Comparison of ENCODE assay signal across 8 mouse cellular contexts in the genomic region with DNA sequence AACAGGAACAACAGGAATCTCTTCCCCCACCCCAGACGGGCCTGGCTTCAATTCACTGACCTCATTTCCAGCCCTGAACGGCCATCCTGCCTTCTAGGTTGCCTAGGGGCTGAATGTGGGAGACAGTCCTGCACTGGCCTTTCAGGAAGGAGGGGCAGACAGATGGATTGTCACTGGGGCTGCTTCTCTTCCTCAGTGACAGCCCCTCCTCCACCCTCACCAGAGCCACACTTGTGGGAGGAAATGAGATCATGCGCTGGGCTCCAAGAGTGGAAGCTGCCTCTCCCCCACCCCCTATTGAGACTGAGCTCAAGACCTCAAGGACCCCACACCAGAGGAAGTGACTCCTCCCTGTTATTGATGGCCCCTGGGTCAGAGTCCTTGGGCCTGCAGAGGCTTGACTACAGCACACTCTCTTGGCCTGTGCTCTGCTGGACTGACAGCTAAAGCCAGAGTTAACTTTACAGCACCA. TPM values are rescaled to one million over a fixed set of nuclear protein-coding genes. Genes with fewer than 3 reads are reported as not detected.
DNase-seq lines count a peak whose midpoint lies in the region; ATAC-seq lines count a peak whose summit lies in the region.

No protein-coding gene starts in this region.

- no peak overlapping the region for H3K4me2 ChIP-seq in embryonic facial prominence, embryonic 11.5 days (ENCODE audit: low read depth, low read length)
- no peak overlapping the region for H3K4me2 ChIP-seq in heart, embryonic 15.5 days
- H3K4me2 ChIP-seq in kidney, embryonic 15.5 days = 0 out of 2 replicates have a peak overlapping the region, but pooled peaks have one; percentile 7
- H3K4me2 ChIP-seq in liver, embryonic 12.5 days = 0 out of 2 replicates have a peak overlapping the region, but pooled peaks have one; percentile 6

- no peaks in the 10 kb centered on the region for H3K36me3 ChIP-seq in embryonic facial prominence, embryonic 11.5 days (replicated peaks; ENCODE audit: control insufficient read depth, insufficient read depth, low read depth, low read length)
- H3K36me3 ChIP-seq in heart, embryonic 15.5 days = peaks cover 22% of the 10 kb centered on the region
- peaks cover 49% of the 10 kb centered on the region for H3K36me3 ChIP-seq in kidney, embryonic 15.5 days
- peaks cover 58% of the 10 kb centered on the region for H3K36me3 ChIP-seq in liver, embryonic 12.5 days

- H3K4me3 ChIP-seq in embryonic facial prominence, embryonic 11.5 days (ENCODE audit: low read depth, low read length) = no peak overlapping the region
- H3K4me3 ChIP-seq in heart, embryonic 15.5 days = no peak overlapping the region
- no peak overlapping the region for H3K4me3 ChIP-seq in kidney, embryonic 15.5 days (replicated peaks)
- no peak overlapping the region for H3K4me3 ChIP-seq in liver, embryonic 12.5 days

- 22% methylated on average over 3 of the region's 3 CpGs for WGBS in embryonic facial prominence, embryonic 11.5 days
- 33% methylated on average over 3 of the region's 3 CpGs for WGBS in heart, embryonic 15.5 days
- 9% methylated on average over 3 of the region's 3 CpGs for WGBS in kidney, embryonic 15.5 days
- 28% methylated on average over 3 of the region's 3 CpGs for WGBS in liver, embryonic 12.5 days (ENCODE audit: insufficient replicate concordance)

- no peak overlapping the region; the same call in 1 of the 2 replicates for H3K9ac ChIP-seq in embryonic facial prominence, embryonic 11.5 days (replicated peaks; ENCODE audit: low read length)
- H3K9ac ChIP-seq in heart, embryonic 15.5 days = no peak overlapping the region
- H3K9ac ChIP-seq in kidney, embryonic 15.5 days = 0 out of 2 replicates have a peak overlapping the region, but pooled peaks have one; percentile 23
- H3K9ac ChIP-seq in liver, embryonic 12.5 days = no peak overlapping the region

- H3K27me3 ChIP-seq in embryonic facial prominence, embryonic 11.5 days (ENCODE audit: control insufficient read depth, insufficient read depth, low read length) = no peaks in the 10 kb centered on the region
- H3K27me3 ChIP-seq in heart, embryonic 15.5 days = no peaks in the 10 kb centered on the region
- no peaks in the 10 kb centered on the region for H3K27me3 ChIP-seq in kidney, embryonic 15.5 days
- H3K27me3 ChIP-seq in liver, embryonic 12.5 days (replicated peaks) = no peaks in the 10 kb centered on the region

- ATAC-seq in embryonic facial prominence, embryonic 11.5 days (replicated peaks; ENCODE audit: insufficient number of reproducible peaks, low FRiP score, low TSS enrichment, low read depth) = peak; percentile 51; the same call in 1 of the 2 replicates
- ATAC-seq in heart, embryonic 15.5 days (replicated peaks; ENCODE audit: insufficient number of reproducible peaks, insufficient read depth, low FRiP score, low read depth) = peak; percentile 90
- ATAC-seq in kidney, embryonic 15.5 days (replicated peaks; ENCODE audit: low FRiP score) = peak; percentile 93
- peak; percentile 70 for ATAC-seq in liver, embryonic 12.5 days
- 0 out of 2 replicates have a peak, but pooled peaks have one; percentile 51 for ATAC-seq in monocyte, adult 5-6 weeks (replicated peaks; ENCODE audit: insufficient number of reproducible peaks, low FRiP score, low TSS enrichment, poor library complexity, severe bottlenecking)

- H3K27ac ChIP-seq in embryonic facial prominence, embryonic 11.5 days (replicated peaks; ENCODE audit: low read depth, low read length) = peak overlapping the region; percentile 52; the same call in 1 of the 2 replicates
- peak overlapping the region; percentile 84 for H3K27ac ChIP-seq in heart, embryonic 15.5 days
- peak overlapping the region; percentile 87 for H3K27ac ChIP-seq in kidney, embryonic 15.5 days
- H3K27ac ChIP-seq in liver, embryonic 12.5 days = peak overlapping the region; percentile 53

- DNase-seq in ovary, adult 18-20 months (ENCODE audit: low spot score) = peak; percentile 36
- DNase-seq in ovary, postnatal 36 days (ENCODE audit: low spot score) = no peak
- DNase-seq in embryonic facial prominence, embryonic 11.5 days (ENCODE audit: low spot score) = peak; percentile 43
- peak; percentile 61 to 64 for DNase-seq in thymus, postnatal 10 days (ENCODE audit: low spot score in 2 of 2)

- 0 out of 2 replicates have a peak, but pooled peaks cover 2% of the 10 kb centered on the region for H3K4me1 ChIP-seq in embryonic facial prominence, embryonic 11.5 days (ENCODE audit: control insufficient read depth, insufficient read depth, low read length)
- H3K4me1 ChIP-seq in heart, embryonic 15.5 days (replicated peaks) = peaks cover 61% of the 10 kb centered on the region
- H3K4me1 ChIP-seq in kidney, embryonic 15.5 days = peaks cover 52% of the 10 kb centered on the region
- H3K4me1 ChIP-seq in liver, embryonic 12.5 days = peaks cover 81% of the 10 kb centered on the region

- H3K9me3 ChIP-seq in embryonic facial prominence, embryonic 11.5 days (replicated peaks; ENCODE audit: control insufficient read depth, low read length) = no peaks in the 10 kb centered on the region
- no peaks in the 10 kb centered on the region for H3K9me3 ChIP-seq in heart, embryonic 15.5 days (replicated peaks)
- H3K9me3 ChIP-seq in kidney, embryonic 15.5 days (replicated peaks) = no peaks in the 10 kb centered on the region
- H3K9me3 ChIP-seq in liver, embryonic 12.5 days (replicated peaks) = no peaks in the 10 kb centered on the region

RNA-seq across cellular contexts. Expression of a gene that starts 30.1 kb away (rescaled TPM):
- 22.9 and 26.0 TPM in 2 replicates for polyA plus RNA-seq in embryonic facial prominence, embryonic 11.5 days (2014; fragmentation: Nextera tagmentation; extraction: Ambion mirVana)
- polyA plus RNA-seq in heart, embryonic 15.5 days (2015; fragmentation: Nextera tagmentation; extraction: Ambion mirVana) = 47.4 and 48.2 TPM in 2 replicates
- polyA plus RNA-seq in kidney, embryonic 15.5 days (2015; fragmentation: Nextera tagmentation; extraction: Ambion mirVana) = 25.0 and 26.5 TPM in 2 replicates
- polyA plus RNA-seq in liver, embryonic 12.5 days (2016; fragmentation: Nextera tagmentation; extraction: Ambion mirVana) = 14.7 and 15.2 TPM in 2 replicates
- 24.4 to 44.2 TPM (median 31.3 TPM) in 3 replicates for total RNA-seq in monocyte, adult 5-6 weeks (2017)

RNA-seq across cellular contexts. Expression of a gene that starts 49.6 kb away (rescaled TPM):
- polyA plus RNA-seq in embryonic facial prominence, embryonic 11.5 days (2014; fragmentation: Nextera tagmentation; extraction: Ambion mirVana) = 13.5 and 14.9 TPM in 2 replicates
- 10.0 and 11.1 TPM in 2 replicates for polyA plus RNA-seq in heart, embryonic 15.5 days (2015; fragmentation: Nextera tagmentation; extraction: Ambion mirVana)
- 16.5 and 17.9 TPM in 2 replicates for polyA plus RNA-seq in kidney, embryonic 15.5 days (2015; fragmentation: Nextera tagmentation; extraction: Ambion mirVana)
- polyA plus RNA-seq in liver, embryonic 12.5 days (2016; fragmentation: Nextera tagmentation; extraction: Ambion mirVana) = 13.6 and 13.9 TPM in 2 replicates
- 5.0 to 8.4 TPM (median 7.5 TPM) in 3 replicates for total RNA-seq in monocyte, adult 5-6 weeks (2017)

RNA-seq across cellular contexts. Expression of a gene that starts 51.4 kb away (rescaled TPM):
- 0.95 and 1.2 TPM in 2 replicates for polyA plus RNA-seq in embryonic facial prominence, embryonic 11.5 days (2014; fragmentation: Nextera tagmentation; extraction: Ambion mirVana)
- polyA plus RNA-seq in heart, embryonic 15.5 days (2015; fragmentation: Nextera tagmentation; extraction: Ambion mirVana) = 0.14 and 0.32 TPM in 2 replicates
- 0.74 and 0.78 TPM in 2 replicates for polyA plus RNA-seq in kidney, embryonic 15.5 days (2015; fragmentation: Nextera tagmentation; extraction: Ambion mirVana)
- polyA plus RNA-seq in liver, embryonic 12.5 days (2016; fragmentation: Nextera tagmentation; extraction: Ambion mirVana) = 0.32 and 0.49 TPM in 2 replicates
- 43.6 to 60.8 TPM (median 44.6 TPM) in 3 replicates for total RNA-seq in monocyte, adult 5-6 weeks (2017)

Comparison
In these comparisons a context has a peak if more than half of its experiments do, and no peak if none do; other contexts are left out.
1. H3K4me2 ChIP-seq: peak in kidney, embryonic 15.5 days (single experiment) and liver, embryonic 12.5 days (single experiment); none in embryonic facial prominence, embryonic 11.5 days (single experiment) and heart, embryonic 15.5 days (single experiment).
2. Peak in every context shown above with its lines, with median percentiles within 50 percentile points of each other: ATAC-seq and H3K27ac ChIP-seq.